Mouse (Mus musculus): ENCODE results near the gene Dynll2. TPM values are rescaled to one million over a fixed set of nuclear protein-coding genes. Genes with fewer than 3 reads are reported as not detected.

Gene Dynll2
- total RNA-seq, 2 experiments from 2014 or later = 145 to 167 TPM

Other genes starting within 250 kb of the Dynll2 start
- 10 to 100 TPM; 31.6 to 31.7 TPM for gene Supt4a, start 250.0 kb downstream of the Dynll2 start, total RNA-seq (2021)
- under 1 TPM in 1 of 2 experiments, not detected in 1; 0.08 TPM for gene Tspoap1, start 227.0 kb downstream of the Dynll2 start, total RNA-seq (2021)
- gene Mpo, start 194.0 kb downstream of the Dynll2 start, total RNA-seq (2021) = not detected
- gene Lpo, start 159.2 kb downstream of the Dynll2 start, total RNA-seq (2021) = not detected
- 1 to 10 TPM; 1.2 to 1.5 TPM for gene Mks1, start 134.3 kb downstream of the Dynll2 start, total RNA-seq (2021)
- not detected for gene Epx, start 112.0 kb downstream of the Dynll2 start, total RNA-seq (2021)
- gene Olfr462, start 95.3 kb downstream of the Dynll2 start, total RNA-seq (2021) = not detected
- gene Olfr463, start 90.1 kb downstream of the Dynll2 start, total RNA-seq (2021) = not detected
- gene Olfr464, start 66.6 kb downstream of the Dynll2 start, total RNA-seq (2021) = not detected
- 10 to 100 TPM; 58.0 to 68.8 TPM for gene Srsf1, start 59.8 kb upstream of the Dynll2 start, total RNA-seq (2021)
- 10 to 100 TPM; 47.1 to 47.6 TPM for gene Vezf1, start 80.7 kb upstream of the Dynll2 start, total RNA-seq (2021)
- gene Cuedc1, start 110.5 kb upstream of the Dynll2 start, total RNA-seq (2021) = 10 to 100 TPM; 76.3 to 78.6 TPM
- gene Mrps23, start 216.9 kb upstream of the Dynll2 start, total RNA-seq (2021) = 100 to 1,000 TPM; 126 to 133 TPM

All from gastrocnemius, postnatal 25 days (tissue).